Mouse (Mus musculus): Measurements from ENCODE around the gene Basp1.

DNA sequence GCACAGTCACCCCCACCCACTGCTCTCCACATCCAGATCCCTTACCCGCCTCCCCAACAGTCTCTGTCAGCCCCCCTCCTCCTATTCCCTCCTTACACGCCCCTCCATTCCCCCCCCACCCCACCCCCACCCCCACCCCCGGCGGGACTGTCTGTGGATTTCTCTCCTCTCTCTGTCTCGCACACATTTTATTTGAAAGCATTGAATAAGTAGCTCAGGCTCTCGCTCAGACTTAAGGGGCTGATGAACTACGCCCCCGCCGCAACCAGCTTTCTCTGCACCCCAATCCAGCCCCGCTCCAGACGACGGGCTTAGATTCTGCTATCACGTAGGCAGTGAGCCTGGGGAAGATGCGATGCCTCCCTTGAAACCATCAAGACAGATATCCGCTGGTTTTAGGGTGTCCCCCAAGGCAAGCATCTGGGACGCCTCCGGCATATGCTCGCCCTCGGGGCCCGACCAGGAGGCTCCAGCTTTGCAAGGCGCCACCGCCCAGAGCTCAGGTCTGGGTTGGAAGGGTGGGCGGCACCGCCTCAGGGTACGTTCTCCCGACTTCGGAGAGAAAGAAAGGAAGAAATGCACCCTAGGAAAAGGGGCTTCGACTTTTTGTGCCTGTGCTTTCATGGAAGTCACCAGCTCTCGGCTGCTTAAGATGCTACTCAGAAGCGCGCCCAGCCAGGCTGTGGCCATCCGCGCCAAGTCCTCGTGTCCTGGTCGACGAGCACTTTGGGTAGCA is 615 bp upstream of the Basp1 start:
- TF ChIP-seq CTCF (IDR thresholded peaks at IDR 0.05) (no peak), EP300 (IDR thresholded peaks at IDR 0.05; ENCODE audit: insufficient read depth, low read depth, low read length) (no peak), POLR2A (IDR thresholded peaks at IDR 0.05; ENCODE audit: insufficient read depth, low read depth, low read length) (no peak)
